Comparison of ENCODE assay signal across 8 mouse cellular contexts in genomic region chr6:120159133-120159901, GRCm38 (mm10).
A peak's percentile ranks its signal among the peaks of the same experiment; 100 is the strongest.
DNase-seq lines count a peak whose midpoint lies in the region; ATAC-seq and TF ChIP-seq lines count a peak whose summit lies in the region.

No protein-coding gene starts in this region.

- H3K9me3 ChIP-seq in hindbrain, embryonic 14.5 days (ENCODE audit: control insufficient read depth, low read length): no peaks in the 10 kb centered on the region

- WGBS in hindbrain, embryonic 14.5 days: 50% methylated on average over 9 of the region's 9 CpGs

- peaks cover 5% of the 10 kb centered on the region; the same call in 1 of the 2 replicates for H3K4me1 ChIP-seq in hindbrain, embryonic 14.5 days (replicated peaks; ENCODE audit: control insufficient read depth, insufficient read depth, low read length)

- peak; percentile 60 for DNase-seq in A20 (ENCODE audit: low read depth, low spot score)
- peak; percentile 92 for DNase-seq in adipocyte (ENCODE audit: low spot score)
- DNase-seq in frontal cortex, adult 2 months (ENCODE audit: extremely low spot score in 1 of 2, low spot score in 1 of 2): peak; percentile 46 to 68
- peak; percentile 68 for DNase-seq in hindbrain, embryonic 14.5 days (ENCODE audit: low spot score)
- peak; percentile 50 to 59 for DNase-seq in left cerebral cortex, adult 2 months (ENCODE audit: extremely low spot score in 1 of 2, low spot score in 2 of 2)
- DNase-seq in telencephalon, adult 2 months (ENCODE audit: low read depth, low spot score): peak; percentile 75
- no peak for DNase-seq in embryo, embryonic 10 days (ENCODE audit: low spot score)

- TF ChIP-seq CTCF in left cerebral cortex, adult 2 months (IDR thresholded peaks at IDR 0.05): no peak

- no peak overlapping the region for H3K4me3 ChIP-seq in hindbrain, embryonic 14.5 days (replicated peaks; ENCODE audit: low read length)
- no peak overlapping the region for H3K4me3 ChIP-seq in left cerebral cortex, adult 2 months

- peak; percentile 71; the same call in 1 of the 2 replicates for ATAC-seq in hindbrain, embryonic 14.5 days (ENCODE audit: low FRiP score)
- peak; percentile 54 for ATAC-seq in megakaryocyte, adult 5-6 weeks (ENCODE audit: poor library complexity, severe bottlenecking)

- intact Hi-C loops in left cerebral cortex, adult 2 months (cut with DNase I): loop anchor here (2.0 kb wide), 1 partner anchor 51 kb away; no protein-coding TSS in a partner anchor

- H3K27ac ChIP-seq in hindbrain, embryonic 14.5 days: no peak overlapping the region
- H3K27ac ChIP-seq in left cerebral cortex, adult 2 months: peak overlapping the region; percentile 30; the same call in 1 of the 2 replicates

- no peak overlapping the region for H3K4me2 ChIP-seq in hindbrain, embryonic 14.5 days (replicated peaks)

- no peak overlapping the region for H3K9ac ChIP-seq in hindbrain, embryonic 14.5 days

- H3K36me3 ChIP-seq in hindbrain, embryonic 14.5 days (replicated peaks; ENCODE audit: control insufficient read depth, insufficient read depth): no peaks in the 10 kb centered on the region

- H3K27me3 ChIP-seq in hindbrain, embryonic 14.5 days (ENCODE audit: control insufficient read depth, insufficient read depth, low read length): no peaks in the 10 kb centered on the region
